Mouse (Mus musculus): Measurements from ENCODE around the gene Atp8b4. TPM values are rescaled to one million over a fixed set of nuclear protein-coding genes. Genes with fewer than 3 reads are reported as not detected.

The Atp8b4 gene
- 0.72 and 1.6 TPM in 2 replicates for polyA plus RNA-seq (2015; fragmentation: Nextera tagmentation; extraction: Ambion mirVana)

DNA sequence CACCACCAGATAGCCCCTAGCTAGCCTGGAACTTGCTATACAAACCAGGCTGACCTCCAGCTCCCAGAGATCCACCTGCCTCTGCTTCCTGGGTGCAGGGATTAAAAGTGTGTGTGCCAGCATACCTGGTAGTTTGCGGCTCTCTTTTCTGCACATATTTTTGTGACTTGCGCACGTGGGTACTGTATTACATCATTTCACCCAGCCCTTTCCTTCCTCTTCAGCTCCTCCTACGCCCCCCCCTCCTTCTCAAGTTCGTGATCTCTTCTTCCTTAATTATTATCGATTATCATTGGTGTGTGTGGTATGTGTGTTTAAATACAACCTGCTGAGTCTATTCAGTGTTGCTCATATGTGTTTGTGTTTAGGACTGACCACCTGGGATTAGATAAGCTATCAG is at the start of gene Atp8b4:
Gene Atp8b4 (minus strand): TSS at position 154 of the 400 bp plus-strand sequence.

Other genes with a start within 250 kb of the Atp8b4 start
- gene Slc27a2, start 51.7 kb upstream of the Atp8b4 start, polyA plus RNA-seq (2015; fragmentation: Nextera tagmentation; extraction: Ambion mirVana) = 0.17 and 1.0 TPM in 2 replicates
- 5.6 and 7.3 TPM in 2 replicates for gene Hdc, start 118.6 kb upstream of the Atp8b4 start, polyA plus RNA-seq (2015; fragmentation: Nextera tagmentation; extraction: Ambion mirVana)
- gene Gabpb1, start 175.7 kb upstream of the Atp8b4 start, polyA plus RNA-seq (2015; fragmentation: Nextera tagmentation; extraction: Ambion mirVana) = 15.5 and 17.7 TPM in 2 replicates
- gene Usp8, start 206.7 kb upstream of the Atp8b4 start, polyA plus RNA-seq (2015; fragmentation: Nextera tagmentation; extraction: Ambion mirVana) = 22.1 and 25.9 TPM in 2 replicates